Mouse (Mus musculus) small intestine, adult 2 months (tissue): Measurements from ENCODE around the gene Mogat1. TPM values are rescaled to one million over a fixed set of nuclear protein-coding genes. Genes with fewer than 3 reads are reported as not detected.
A peak's percentile ranks its signal among the peaks of the same experiment; 100 is the strongest.
"Not testable (repeated sequence)": the region's sequence is repeated elsewhere in the genome, so short reads cannot be mapped to it uniquely, and the experiment has no call there.

Source experiments
- H3K27ac ChIP-seq: fragments of 200-500 bp; 2 replicates; pipeline ENCODE4 v1.5.1; 2012; ENCODE audit warnings: low read depth, low read length, control low read depth, inconsistent platforms; ENCODE audit not compliant: insufficient read depth
- H3K27me3 ChIP-seq: fragments of 200-500 bp; 2 replicates; pipeline ENCODE4 v1.6.1; 2012; ENCODE audit warnings: mild to moderate bottlenecking, moderate library complexity, low read length, inconsistent platforms; ENCODE audit not compliant: control insufficient read depth, insufficient read depth
- H3K36me3 ChIP-seq: fragments of 200-500 bp; 2 replicates; pipeline ENCODE4 v1.6.1; 2012; ENCODE audit warnings: mild to moderate bottlenecking, low read length, control low read depth, inconsistent platforms; ENCODE audit not compliant: control insufficient read depth, insufficient read depth
- H3K4me1 ChIP-seq: fragments of 200-500 bp; 2 replicates; pipeline ENCODE4 v1.6.1; 2012; ENCODE audit warnings: low read length, inconsistent platforms, mixed read lengths; ENCODE audit not compliant: control insufficient read depth, insufficient read depth, insufficient read length
- H3K4me3 ChIP-seq: fragments of 200-500 bp; 2 replicates; pipeline ENCODE4 v1.5.1; 2012; ENCODE audit warnings: low read depth, mild to moderate bottlenecking, control low read depth, inconsistent platforms, low read length, moderate library complexity
- CTCF ChIP-seq: fragments of 200-500 bp; IDR thresholded peaks from 2 replicates; pipeline ENCODE4 v1.5.1; 2012; ENCODE audit warnings: low read depth, mild to moderate bottlenecking, control low read depth, inconsistent platforms, low read length, moderate library complexity, mixed read lengths; ENCODE audit not compliant: insufficient replicate concordance, insufficient read length; ENCODE audit errors: extremely low read depth
- POLR2A ChIP-seq: fragments of 200-500 bp; IDR thresholded peaks from 2 replicates; pipeline ENCODE4 v1.6.1; 2012; ENCODE audit warnings: low read depth, mild to moderate bottlenecking, control low read depth, inconsistent platforms, low read length, moderate library complexity
- WGBS: fragments of 180-500 bp; shearing (Covaris S2); methylation state at CpG from one replicate; pipeline ENCODE4 v1.1.7; 2018; 5-methylcytosine and 5-hydroxymethylcytosine counted together
- polyA plus RNA-seq: library from polyadenylated mRNA; depleted of rRNA; stranded (reverse); fragments of >200 nt; gene quantifications from 2 replicates; pipeline ENCODE4 v1.2.3, GENCODE M21; 2012

Mogat1 gene
- polyA plus RNA-seq, 1 experiment: 1.7 TPM

- H3K4me1 ChIP-seq: peaks cover 6% of the 10 kb centered on the region; the same call in 1 of the 2 replicates
- H3K27ac ChIP-seq: no peak overlapping the region
- WGBS: 86% methylated on average over 16 of the region's 16 CpGs
- TF ChIP-seq CTCF (no peak), POLR2A (no peak)
- no peak overlapping the region for H3K4me3 ChIP-seq
- H3K27me3 ChIP-seq: no peaks in the 10 kb centered on the region
- no peaks in the 10 kb centered on the region for H3K36me3 ChIP-seq
These were observed 9.8 kb upstream of the Mogat1 start for GRCm38 (mm10) chr1:78501036-78501435.

- H3K27ac ChIP-seq, H3K4me1 ChIP-seq, H3K36me3 ChIP-seq, H3K27me3 ChIP-seq, H3K4me3 ChIP-seq: not testable (repeated sequence)
- 81% methylated on average over 12 of the region's 12 CpGs for WGBS
These were observed 8.9 kb upstream of the Mogat1 start for GRCm38 (mm10) chr1:78501856-78502255.

GRCm38 (mm10) chr1:78502527-78502926, 8.3 kb upstream of the Mogat1 start:
- Histone ChIP-seq H3K4me3 (no peak overlapping the region), H3K27ac (no peak overlapping the region), H3K27me3 (no peaks in the 10 kb centered on the region), H3K4me1 (peaks cover 8% of the 10 kb centered on the region; the same call in 1 of the 2 replicates), H3K36me3 (no peaks in the 10 kb centered on the region)
- no peak for TF ChIP-seq CTCF
- TF ChIP-seq POLR2A: no peak
- WGBS: 52% methylated on average over 6 of the region's 6 CpGs

- peaks cover 11% of the 10 kb centered on the region for H3K4me1 ChIP-seq
- WGBS: 14% methylated on average over 1 of the region's 1 CpGs
- no peak overlapping the region for H3K4me3 ChIP-seq
- peak overlapping the region; percentile 51; the same call in 1 of the 2 replicates for H3K27ac ChIP-seq
- H3K36me3 ChIP-seq: no peaks in the 10 kb centered on the region
- no peaks in the 10 kb centered on the region for H3K27me3 ChIP-seq
- TF ChIP-seq POLR2A (no peak), CTCF (no peak)
These were observed 3.7 kb upstream of the Mogat1 start for GRCm38 (mm10) chr1:78507137-78507536.

GRCm38 (mm10) chr1:78511621-78512160, 900 bp downstream of the Mogat1 start, which contains the start of gene BC035947:
TSS of gene BC035947 (minus strand) at chr1:78512158.
- Histone ChIP-seq H3K4me1 (peaks cover 8% of the 10 kb centered on the region), H3K27ac (no peak within 1 kb of the TSS), H3K36me3 (no peaks in the 10 kb centered on the region), H3K4me3 (peak within 1 kb of the TSS; percentile 23), H3K27me3 (no peaks in the 10 kb centered on the region)
- 7% methylated on average over 25 of the region's 25 CpGs for WGBS
- TF ChIP-seq CTCF: no peak
- no peak for TF ChIP-seq POLR2A

GRCm38 (mm10) chr1:78512756-78513155, 2.0 kb downstream of the Mogat1 start:
- no peaks in the 10 kb centered on the region for H3K36me3 ChIP-seq
- no peak overlapping the region for H3K27ac ChIP-seq
- H3K27me3 ChIP-seq: no peaks in the 10 kb centered on the region
- 81% methylated on average over 8 of the region's 8 CpGs for WGBS
- TF ChIP-seq CTCF (no peak), POLR2A (no peak)
- peaks cover 5% of the 10 kb centered on the region; the same call in 1 of the 2 replicates for H3K4me1 ChIP-seq
- no peak overlapping the region for H3K4me3 ChIP-seq

GRCm38 (mm10) chr1:78518907-78519306, 8.1 kb downstream of the Mogat1 start:
- no peaks in the 10 kb centered on the region for H3K4me1 ChIP-seq
- H3K27ac ChIP-seq: no peak overlapping the region
- TF ChIP-seq CTCF: no peak
- no peak for TF ChIP-seq POLR2A
- no peaks in the 10 kb centered on the region for H3K27me3 ChIP-seq
- no peak overlapping the region for H3K4me3 ChIP-seq
- WGBS: 53% methylated on average over 7 of the region's 7 CpGs
- no peaks in the 10 kb centered on the region for H3K36me3 ChIP-seq
